Mouse (Mus musculus): ENCODE data around the gene Morf4l1.

Gene Morf4l1

DNA sequence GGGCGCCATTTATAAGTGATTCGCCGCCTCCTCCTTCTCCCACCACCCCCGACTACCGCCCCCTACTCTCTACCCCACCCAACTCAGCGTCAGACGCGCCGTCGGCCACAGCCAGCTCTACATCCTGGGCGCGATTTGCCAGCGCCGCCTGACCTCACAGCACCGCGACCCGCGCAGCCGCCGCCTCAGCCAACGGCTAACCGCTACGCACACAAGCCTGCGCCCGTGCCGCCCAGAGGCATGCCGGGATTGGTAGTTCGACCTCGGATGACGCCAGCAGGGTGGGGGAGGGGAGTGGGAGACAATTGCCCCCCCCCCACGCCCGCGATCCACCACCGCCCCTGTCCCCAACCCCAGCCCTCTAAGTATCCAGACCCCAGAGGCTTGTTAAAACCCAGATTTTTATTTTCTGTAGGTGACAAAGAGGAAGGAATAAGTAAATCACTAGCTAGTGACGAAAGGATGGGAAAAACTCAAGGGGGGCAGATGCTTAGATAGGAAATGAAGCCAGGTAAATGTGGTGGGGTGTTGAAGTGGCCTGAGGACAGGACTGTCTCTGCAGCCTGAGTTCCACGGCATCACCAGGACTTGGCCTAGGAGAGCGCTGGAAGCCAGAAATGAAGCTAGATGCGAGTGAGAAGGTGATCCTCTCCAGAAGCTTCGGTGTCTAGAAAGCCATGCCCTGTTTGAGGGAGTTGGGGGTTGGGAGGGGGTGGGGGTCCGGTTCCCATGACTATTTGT lies at the start of gene Morf4l1:
TSS of gene Morf4l1 (minus strand) at position 208 of the 741 bp plus-strand sequence.
- DNase-seq (ENCODE audit: inconsistent ontology term): peak; percentile 98

DNA sequence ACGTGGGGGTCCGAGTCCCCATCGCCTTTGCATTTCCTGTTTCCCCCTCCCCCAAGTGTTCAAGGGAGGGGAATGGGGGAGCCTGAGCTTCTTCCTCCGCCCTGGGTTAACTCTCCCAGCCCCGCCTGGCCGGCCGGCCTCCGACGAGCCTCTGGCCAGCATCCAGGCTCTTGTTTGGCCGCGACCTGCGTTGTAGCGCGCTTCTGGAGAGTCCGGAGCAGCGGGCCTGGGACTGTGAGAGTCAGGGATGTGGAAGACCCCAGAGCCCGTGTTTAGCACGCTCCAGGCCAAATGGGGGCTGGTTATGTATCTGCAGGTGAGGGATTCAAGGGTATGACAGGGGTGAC lies 49.1 kb upstream of the Morf4l1 start:
- peak; percentile 64 for DNase-seq (ENCODE audit: inconsistent ontology term)

DNA sequence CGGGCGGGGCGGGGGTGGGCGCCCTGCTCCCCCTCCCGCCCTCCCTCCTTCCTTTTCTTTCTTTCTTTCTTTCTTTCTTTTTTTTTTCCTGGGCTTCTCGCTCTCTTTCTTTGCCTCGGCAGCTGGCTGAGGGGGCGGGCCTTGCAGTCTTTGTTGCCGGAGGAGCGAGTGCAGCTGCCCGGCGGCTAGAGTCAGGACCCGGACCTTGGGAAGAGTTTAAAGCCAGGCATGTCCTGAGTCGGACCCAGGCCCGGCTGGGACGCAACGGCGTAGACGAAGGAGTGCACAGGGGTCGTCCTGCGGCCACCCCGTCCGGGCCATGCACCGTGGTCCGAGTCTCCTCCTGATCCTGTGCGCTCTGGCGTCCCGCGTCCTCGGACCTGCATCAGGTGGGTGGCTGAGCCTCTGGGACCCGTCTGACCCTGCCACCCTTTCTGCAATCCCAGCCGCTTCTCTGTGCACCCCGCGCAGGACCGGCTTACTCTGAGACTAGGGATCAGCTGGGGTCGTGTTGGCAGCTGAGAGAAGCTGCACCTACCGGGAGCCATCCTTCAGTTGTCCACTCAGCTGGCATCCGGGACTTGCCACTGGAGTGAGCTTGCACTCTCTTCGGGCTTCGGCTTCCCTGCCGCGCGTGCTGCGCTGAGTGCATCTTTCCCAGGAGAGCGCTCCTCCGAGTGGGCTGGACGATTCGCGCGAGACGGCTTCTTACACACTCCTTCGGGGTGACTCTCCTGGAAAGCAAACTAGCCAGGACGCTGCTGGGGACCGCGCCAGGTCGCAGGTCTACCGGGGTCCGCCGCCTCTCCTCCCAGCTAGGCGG lies 48.6 kb upstream of the Morf4l1 start, which contains the start of gene Adamts7:
TSS of gene Adamts7 (plus strand) at position 144 of the 823 bp plus-strand sequence.
- DNase-seq (ENCODE audit: inconsistent ontology term): peak; percentile 67

DNA sequence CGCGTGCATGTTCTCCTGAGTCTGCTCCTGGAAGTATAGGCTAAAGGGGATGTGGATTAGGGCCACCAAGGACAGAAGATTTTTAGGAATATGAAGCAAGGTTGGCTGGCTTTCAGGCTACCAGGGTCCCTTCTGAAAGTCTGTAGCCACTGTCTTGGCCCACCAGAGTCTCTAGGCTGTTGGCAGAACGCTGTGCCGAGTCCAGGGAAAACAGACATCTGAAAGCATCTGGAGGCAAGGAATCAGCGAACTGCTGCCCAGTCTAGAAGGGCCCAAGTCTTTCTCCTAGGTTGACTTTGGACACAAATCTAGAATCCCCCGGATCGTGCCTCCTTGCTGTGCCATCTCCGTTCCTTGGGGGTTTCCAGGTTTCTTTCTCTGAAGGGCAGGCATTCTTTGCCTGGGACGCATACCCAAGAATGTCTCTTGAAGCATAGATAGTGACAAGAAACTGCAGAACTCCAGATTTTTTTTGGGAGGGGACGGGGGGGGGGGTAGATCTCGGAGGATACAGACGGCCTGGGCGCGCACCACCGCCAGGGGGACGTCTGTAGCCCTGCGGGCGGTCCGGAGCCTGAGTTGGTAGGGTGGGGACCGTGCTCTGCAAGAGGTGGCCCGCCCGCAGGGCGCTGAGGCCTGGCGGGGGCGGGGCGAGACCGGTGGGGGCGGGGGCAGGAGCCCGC lies 47.8 kb upstream of the Morf4l1 start:
- DNase-seq (ENCODE audit: inconsistent ontology term): peak; percentile 69

DNA sequence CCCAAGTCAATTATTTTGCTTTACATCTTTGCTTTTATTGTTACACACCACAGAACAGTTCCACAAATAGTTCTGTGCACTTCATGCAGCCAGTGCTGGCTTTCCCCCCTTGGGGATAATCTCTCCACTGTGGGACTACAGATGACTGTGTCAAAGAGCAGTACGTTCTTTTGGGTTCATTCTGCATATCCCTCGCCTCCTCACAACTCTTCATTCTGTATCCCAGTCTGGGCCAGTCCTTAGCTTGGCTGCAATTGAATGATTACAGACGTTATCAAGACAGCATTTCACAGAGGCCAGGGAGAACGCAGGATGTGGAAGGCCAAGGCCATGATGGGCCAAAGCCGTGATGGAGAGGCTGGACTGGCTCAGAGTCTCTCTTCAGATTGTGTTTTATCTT lies 32.3 kb upstream of the Morf4l1 start:
- no peak for DNase-seq (ENCODE audit: inconsistent ontology term)

DNA sequence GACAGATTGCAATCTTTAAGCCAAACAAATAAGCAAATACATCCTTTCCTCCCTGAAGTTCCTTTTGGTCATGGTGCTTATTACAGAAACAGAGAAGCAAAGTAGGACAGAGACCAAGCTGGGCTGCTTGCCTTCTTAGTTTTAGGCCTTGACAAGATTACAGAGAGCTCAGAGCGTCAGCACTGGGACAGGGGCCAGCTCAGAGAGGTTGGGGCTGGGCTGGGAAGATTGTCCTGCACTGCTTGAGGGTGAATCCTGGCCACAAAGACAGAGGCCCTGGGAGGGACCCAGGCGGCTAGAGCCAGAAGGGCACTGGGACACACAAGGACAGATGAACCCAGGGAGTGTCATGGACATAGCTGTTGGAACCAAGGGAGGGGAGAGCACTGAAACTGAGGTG lies 31.2 kb upstream of the Morf4l1 start:
- DNase-seq (ENCODE audit: inconsistent ontology term): peak; percentile 68

DNA sequence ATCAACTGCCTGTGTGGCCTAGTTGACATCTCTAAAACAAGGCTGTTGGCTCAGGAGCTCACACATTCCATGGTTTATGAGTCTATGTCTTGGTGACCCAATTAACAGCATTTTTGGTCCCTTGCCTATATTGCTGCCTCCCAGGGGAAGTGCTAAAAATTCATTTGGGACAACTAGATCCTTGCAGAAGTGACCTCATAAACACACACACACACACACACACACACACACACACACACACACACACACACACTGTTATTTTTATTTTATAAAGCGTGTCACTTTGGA lies 22.0 kb upstream of the Morf4l1 start:
- DNase-seq (ENCODE audit: inconsistent ontology term): peak; percentile 92

DNA sequence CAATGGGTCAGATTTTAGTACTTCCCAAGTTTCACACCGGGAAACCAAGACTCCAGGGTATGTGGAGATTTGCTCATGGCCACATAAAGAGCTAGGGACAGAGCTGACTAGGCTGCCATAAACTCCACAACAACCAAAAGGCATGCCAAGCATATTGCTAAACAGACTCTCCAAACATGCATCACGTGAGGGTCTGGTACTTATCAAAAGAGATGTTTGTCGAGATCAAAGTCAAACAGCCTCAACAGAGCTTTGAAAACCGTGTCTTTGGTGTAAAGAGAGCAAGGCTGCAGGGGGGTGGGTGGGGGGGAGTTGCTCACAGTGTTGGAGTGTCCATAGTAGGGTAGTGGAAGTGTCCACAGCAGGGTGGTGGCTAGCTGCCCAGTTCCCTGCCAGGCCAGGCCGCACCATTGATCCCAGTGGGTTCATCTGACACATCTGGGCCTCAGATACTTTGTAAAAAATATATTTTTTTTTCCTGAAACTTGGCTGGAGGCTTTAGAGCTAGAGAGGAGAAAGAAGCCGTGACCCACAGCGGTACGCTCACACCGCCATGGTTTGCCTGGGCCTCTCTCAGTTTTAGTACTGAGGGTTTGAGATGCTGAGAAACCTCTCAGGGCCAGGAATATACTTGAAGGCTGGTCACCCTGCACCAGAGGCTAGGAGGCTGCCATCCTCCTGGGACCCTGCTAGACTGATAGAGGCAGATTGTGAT lies 21.5 kb upstream of the Morf4l1 start:
- peak; percentile 75 for DNase-seq (ENCODE audit: inconsistent ontology term)

DNA sequence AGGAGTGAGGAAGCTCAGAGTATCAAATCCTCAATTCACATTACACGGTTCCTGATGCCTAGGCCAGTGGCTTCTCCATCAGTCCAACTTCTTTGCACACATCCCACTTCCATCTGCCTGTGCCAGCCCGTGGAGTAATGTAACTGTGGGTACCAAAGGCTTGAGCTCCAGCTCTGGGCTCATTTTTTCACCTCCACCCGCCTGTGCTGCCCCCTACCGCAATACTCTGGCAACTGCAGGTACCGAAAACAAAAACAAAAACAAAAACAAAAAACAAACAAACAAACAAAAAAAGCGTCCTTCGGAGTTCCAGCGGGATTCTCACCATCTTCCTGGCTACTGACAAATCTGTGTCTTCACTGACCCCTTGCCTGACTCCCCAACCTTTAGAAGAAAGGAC lies 20.9 kb upstream of the Morf4l1 start:
- no peak for DNase-seq (ENCODE audit: inconsistent ontology term)

DNA sequence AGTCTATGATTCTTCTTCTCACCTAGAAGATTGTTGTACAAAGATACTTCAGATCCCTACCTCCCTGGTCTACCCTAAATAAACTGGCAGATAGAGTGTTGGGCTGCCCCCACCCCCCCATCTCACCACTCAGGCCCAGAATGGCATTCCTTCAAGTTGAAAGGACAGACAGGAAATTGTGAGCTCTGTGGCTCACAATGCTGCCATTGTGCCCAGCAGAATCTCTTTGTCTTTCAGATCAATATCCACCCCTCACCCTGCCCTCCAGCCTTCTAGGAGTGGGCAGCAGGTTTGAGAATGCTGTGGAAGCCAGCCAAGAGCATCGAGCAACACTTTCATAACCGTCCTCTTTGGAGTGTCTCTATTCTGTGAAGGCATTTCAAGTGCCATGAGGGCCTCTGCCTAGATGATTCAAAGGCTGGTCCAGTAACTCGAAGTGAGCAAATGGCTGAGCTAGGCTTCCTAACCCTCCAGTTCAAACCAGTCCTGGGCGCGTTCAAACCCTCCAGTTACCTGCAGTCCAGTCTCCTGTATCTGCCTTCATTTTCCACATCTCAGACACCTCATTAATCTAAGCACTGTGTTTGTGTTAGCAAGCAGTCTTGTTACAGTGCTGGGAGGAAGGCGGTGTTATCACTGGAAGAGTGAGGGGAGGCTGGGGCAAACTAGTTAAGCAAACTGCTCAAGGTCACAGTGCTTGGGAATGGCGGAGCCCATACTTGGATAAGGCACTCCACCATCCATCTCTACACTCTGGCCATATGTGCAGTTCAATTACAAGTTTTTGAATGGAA lies 19.2 kb upstream of the Morf4l1 start:
- peak; percentile 97 for DNase-seq (ENCODE audit: inconsistent ontology term)

DNA sequence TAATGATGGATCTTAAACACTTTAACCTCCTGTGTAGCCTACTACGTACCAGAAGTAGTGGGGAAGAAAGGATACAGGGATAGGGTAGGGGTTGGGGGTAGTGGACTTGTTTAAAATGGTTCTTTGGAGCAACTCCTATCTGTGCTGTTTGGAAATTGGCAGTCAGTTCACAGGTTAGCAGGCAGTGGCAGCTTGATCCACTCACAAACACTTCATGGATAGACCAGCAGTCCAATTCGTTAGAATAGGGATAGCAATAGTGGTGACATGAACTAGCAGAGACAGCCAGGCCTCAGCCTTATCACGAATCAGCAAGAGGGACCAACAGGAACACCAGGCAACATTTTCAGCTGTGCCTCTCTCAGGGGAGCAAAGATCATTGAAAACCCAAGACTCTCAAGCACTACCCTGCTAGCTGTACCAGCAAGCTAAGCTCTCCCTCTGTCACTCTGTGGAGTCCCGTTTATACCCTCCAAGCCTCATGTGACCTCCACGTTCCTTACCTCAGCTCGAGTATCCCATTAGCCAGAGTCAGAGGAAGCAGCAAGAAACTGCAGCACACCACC lies 14.1 kb upstream of the Morf4l1 start:
- DNase-seq (ENCODE audit: inconsistent ontology term): no peak

DNA sequence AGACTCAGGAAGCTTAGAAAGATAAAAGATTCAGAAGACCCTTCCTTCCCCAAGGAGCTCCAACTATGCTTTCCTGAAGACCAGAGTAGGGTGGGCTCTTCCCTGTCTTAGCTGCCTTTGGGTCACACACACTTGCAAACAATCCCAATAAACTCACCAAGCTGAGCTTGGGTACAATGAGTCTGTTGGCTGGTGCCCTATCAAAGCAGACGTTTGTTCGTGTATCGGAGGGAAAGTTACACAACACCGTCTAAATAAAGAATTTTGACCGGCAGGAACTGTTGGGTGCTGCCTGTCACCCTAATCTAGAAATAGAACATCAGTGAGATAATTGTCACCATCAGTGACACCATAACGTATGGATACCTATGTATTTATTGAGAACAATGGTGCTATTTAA lies 12.6 kb upstream of the Morf4l1 start:
- DNase-seq (ENCODE audit: inconsistent ontology term): no peak

DNA sequence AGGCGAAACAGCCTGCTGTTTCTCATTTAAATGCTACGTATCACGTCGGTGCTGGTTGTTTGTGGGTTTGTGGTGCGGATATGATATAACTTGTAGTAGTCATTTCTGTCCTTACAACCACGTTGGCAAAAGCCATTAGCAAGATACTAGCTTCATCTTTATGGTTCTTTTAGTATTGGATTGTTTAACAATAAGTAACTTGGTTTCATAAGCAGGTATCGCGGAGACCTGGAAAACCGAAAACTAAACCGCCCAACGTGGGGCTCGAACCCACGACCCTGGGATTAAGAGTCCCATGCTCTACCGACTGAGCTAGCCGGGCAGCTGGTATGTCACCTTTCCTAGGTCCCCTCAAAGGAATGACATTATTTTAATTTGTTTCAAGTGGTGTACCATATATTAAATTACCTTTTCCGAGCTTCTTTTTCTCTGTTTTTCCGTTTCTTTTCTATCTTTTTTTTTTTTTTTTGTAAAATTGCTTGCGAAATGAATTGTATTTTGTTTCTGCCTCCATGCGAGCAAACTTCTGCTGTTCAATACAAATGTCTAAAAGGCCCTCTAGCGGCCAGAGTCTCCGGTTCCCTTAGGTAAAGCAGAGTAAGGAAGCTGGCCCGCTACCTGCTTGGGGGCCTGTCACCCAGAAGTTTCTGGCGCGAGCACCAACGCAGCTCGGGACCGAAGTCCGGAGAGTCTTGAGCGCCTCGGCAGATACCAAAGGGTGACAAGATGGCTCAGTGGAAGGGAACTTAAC lies 11.9 kb upstream of the Morf4l1 start:
- peak; percentile 73 for DNase-seq (ENCODE audit: inconsistent ontology term)

DNA sequence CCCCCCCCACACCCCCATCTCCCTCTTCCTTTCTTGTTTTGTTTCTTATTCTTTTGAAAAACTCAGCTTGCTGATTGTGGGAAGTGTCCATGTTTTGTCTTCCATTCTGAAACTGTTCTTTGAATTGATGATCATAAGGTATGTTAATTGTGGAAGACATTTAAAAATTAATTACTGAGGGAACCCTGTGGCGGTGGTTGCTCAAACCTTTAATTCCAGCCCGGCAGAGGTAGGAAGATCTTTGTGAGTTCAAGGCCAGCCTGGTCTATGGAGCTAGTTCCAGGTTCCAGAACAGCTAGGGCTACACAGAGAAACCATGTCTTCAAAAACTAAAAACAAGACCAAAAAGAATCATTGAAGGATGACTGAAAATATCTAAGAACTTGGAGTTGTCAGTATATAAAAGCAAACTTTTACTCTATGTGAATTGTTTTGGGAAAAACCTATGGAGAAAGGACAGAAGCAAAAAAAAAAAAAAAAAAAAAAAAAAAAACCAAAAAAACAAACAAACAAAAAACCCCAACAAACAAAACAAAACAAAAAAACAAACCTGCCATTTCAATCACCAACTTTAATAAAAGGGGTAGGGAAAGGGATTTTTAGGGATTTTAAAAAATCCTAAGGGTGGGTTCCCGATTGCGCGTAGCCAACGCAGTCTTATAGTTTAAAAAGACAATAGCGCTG lies 11.0 kb upstream of the Morf4l1 start:
- no peak for DNase-seq (ENCODE audit: inconsistent ontology term)

DNA sequence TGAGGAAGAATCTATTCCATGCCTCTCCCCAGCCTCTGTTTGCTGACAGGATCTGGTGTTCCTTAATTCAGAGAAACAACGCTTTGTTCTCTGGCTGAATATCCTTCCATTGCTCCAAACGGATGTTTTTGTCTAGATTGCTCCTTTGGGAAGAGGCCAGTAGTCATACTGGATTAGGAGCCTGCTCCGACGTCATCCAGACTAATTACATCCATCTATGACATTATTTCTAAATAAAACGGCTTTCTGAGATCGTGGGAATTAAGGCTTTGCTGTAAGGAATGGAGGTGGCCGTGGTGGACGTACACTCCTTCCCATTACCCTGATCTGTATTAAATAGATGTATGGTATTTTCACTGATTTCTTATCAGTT lies 10.3 kb upstream of the Morf4l1 start:
- peak; percentile 82 for DNase-seq (ENCODE audit: inconsistent ontology term)

DNA sequence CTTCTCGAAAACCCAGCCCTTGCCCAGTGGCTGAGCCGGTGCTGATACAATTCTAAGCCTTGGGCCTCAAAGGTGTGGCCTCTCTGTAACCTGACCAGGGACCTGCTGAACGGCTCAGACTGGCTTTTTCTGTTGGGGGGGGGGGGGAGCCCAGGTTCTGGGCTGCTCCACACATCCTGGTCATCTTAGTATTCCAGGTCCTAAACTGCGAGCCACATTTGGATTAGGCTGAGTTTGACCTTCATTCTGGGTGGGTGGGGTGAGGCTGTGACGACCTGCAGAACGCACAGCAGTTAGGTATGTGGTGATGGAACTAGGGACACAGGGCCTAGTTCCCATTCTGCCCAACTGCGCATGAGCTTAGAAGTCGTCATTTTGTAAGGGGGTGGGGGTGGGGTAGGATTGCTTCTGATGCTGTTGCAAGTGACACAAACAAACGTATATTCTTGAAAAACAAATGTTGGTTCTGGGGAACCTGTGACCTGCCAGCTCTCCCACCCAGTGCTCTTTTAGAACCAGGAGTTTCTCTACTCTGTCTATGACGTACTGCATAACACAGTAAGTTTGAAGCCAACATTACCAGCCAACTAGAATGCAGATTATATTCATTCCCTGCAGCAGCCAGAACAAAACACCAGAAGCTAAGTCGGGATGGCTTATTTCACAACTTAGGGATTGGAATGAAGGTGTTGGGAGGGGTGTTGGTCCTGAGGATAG lies 9.7 kb upstream of the Morf4l1 start:
- DNase-seq (ENCODE audit: inconsistent ontology term): no peak

DNA sequence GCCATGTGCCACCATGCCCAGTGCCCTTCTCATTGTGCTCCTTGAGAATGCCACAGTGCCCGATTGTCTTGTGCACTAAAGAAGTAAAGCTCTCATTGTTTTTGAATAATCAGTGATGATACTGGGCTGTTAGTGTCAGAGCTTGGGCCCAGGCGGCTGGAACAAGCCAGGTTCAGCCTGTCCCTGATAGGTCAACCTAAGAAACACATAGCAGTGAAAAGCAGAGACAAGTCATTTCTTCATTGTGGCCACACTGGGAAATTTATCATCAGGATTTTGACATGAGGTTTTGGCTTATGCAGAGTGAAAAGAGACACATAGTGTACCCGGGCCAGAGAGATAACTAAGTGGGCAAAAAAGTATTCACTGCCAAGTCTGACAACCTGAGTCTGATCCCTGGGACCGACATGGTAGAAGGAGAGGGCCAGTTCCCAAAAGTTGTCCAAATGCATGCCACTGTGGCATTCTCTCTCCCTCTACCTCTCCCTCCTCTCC lies 7.7 kb upstream of the Morf4l1 start:
- DNase-seq (ENCODE audit: inconsistent ontology term): no peak

DNA sequence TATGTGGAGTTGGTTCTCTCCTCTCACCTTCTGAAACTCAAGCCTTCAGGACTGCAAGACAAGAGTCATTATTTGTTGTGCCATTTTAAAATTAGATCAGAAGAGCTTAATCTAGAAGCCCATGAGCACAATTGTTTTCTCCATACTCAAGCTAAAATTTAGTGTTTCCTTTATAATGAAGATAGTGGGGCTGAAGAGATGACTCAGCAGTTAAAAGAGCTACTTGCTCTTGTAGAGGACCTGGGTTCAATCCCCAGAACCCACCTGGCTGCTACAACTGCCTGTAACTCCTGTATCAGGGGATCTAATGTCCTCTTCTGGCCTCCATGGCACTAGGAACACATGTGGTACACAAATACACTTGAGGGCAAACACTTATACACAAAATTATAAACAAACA lies 2.7 kb upstream of the Morf4l1 start:
- no peak for DNase-seq (ENCODE audit: inconsistent ontology term)

DNA sequence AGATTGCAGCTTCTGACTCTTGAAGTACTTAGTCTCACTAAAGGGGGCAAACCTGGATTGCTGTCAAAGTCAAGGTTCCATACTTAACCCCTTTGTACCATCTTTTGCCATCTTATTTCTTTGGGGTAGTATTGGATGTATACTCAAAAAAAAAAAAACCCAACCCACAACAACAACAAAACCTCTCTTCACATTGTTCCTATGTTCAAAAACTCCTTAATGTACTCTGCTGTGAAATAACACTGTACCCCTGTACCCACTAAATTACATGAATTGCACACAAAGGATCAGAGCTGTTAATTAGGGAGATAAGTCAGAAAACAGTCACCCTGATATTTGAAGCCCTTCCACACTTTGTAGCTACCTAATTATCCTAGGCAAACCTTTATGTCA lies 730 bp upstream of the Morf4l1 start:
- DNase-seq (ENCODE audit: inconsistent ontology term): no peak
